Mouse (Mus musculus) ovary, postnatal 10 days (tissue): Measurements from ENCODE around the gene Acin1.

Experiments used
- DNase-seq: peaks from one replicate; pipeline ENCODE4 v3.0.0; 2022; ENCODE audit warnings: low spot score

Gene Acin1

DNA sequence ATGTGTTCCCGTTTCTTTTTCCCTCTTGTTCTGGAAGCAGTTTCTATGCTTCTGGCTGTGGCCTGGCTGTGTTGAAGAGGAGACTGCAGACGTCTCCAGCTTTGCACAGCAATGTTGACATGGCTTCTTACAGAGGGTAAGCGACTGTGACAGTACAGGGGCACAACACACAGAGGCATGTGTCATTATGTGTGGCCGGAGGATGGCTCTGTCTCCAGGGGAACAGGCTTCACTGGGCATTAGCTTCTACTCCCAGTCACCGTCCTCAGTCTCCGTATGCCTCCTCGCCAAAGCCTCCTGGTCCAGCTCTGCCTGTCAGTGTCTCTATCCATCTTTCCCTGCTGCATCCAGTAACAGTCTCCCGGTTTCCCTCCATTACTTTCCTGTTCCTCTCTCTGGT, 79.5 kb downstream of the Acin1 start:
- no peak for DNase-seq

DNA sequence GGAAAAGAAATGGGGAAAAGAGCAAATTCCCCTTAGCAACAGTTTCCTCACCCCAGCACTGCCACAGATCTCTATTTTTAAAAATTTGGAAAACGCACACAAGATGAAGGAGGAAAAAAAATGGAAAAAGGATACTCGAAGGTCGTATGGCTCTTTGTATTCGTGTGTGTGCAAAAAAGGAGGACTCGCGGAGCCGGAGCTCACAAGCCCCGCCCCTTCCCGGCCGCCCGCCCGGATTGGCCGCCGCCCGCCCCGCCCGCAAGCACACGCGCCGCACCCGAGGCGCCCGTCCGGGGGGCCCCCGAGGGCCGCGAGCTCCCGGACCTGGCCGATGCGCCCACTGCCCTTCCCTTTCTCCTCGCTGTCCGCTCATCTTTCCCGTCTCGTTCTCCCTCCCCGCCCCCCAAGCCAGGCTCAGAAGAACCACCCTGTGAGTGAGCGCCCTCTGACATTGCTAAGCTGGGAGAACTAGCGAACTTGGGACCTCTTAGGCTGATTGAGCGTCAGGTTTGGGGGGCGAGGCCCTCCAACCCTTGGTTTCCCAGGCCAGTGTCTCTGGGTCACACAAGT, 80.9 kb downstream of the Acin1 start, which contains the start of gene 4931414P19Rik:
Gene 4931414P19Rik, minus strand, starts transcription at position 242 of the 570 bp plus-strand sequence.
- peak; percentile 54 for DNase-seq

DNA sequence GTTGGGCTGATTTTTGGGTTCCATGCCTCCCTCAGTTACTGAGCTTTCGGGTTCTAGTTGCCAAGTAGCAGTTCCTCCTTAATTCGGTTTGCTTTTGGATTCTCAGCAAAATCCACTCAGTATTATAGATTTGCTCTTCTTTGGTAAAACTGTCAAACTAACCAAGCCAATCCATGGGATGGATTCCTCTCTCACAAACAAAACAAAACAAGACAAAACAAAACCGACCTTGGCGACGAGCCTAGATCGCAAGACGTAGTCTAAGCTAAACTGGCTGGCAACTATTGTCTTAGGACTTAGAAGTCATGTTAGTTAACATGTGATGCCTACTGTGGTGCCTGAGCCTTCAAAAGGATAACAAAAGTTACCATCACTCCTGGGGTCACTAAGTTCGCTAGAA, 83.0 kb downstream of the Acin1 start:
- DNase-seq = no peak

DNA sequence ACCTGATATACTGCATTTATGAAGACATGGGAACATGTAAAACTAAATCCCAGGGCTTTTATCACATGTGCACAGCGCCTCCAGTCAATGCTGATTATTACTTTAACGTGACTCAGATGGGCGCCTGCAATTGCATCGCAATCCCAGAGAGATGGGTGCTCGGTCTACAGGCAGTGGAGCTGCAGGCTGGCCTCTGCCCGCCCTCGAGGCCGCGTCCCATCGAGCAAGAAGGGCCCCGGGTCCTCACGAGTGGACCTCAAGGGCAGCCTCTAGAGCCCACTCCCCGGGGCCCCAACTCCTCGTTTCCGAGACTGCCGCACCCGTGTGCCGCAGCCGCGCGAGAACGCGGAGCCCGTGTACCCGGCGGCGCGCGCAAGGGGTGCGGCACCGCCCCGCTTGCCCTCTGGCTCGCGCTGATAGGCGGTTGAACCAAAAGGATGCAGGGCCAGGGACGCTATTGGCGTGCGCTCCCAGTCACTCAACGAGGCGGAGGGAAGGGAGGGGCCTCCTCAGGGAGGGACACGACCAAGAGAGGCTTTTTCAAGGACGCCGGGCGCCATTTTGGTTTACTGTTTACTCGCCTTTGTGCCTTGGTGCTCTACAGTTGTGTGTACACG, 83.6 kb downstream of the Acin1 start:
- DNase-seq = peak; percentile 79

DNA sequence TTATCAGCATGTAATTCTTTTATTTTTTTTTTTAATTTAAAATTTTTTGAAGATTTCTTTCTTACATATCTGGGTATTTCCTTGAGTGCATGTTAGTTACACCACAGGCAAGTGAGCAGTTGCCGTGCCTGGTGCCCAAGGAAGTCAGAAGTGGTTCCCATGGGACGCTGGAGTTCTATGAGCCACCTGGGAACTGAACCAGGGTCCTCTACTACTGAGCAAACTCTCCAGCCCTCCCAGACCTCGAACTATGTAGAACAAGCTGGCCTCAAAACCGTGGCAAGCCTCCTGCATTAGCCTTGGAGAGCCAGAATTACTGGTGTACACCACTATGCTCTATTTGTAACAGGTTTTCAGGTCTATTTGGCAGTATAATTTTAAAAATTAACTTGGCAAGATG, 84.1 kb downstream of the Acin1 start:
- DNase-seq = no peak

DNA sequence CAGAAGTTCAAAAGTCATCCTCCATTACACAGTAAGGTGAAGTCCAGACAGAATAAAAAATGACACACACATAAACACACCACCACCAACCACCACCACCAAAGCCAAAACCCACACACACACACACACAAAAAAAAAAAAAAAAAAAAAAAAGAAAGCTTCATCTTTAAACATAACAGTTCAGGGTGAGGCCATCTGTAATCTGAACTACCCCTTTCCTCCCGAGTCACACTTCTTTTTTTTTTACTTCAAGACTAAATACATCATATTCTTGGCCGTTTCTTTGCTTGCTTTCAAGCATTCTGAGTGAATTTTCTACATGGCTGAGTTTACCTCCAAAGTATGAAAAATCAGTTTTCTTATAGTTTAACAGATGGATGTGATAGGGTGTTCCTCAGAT, 85.1 kb downstream of the Acin1 start:
- no peak for DNase-seq

DNA sequence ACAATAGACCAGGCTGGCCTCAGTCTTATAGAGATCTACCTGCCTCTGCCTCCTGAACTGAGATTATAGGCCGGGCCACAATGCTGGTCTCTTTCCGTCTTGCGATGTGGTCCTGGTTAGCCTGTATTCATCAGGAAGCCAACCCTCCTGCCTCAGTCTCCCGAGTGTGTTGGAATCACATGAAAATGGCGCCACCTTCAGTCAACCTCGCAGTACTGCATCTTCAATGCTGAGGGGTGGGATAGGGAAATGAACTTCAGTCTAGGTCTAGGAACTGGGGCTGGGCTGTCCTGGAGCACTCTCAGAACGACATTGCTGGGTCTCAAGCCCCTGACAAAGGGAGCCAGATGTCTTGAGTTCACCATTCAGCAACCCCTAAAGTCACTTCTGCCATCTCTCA, 89.6 kb downstream of the Acin1 start:
- no peak for DNase-seq

DNA sequence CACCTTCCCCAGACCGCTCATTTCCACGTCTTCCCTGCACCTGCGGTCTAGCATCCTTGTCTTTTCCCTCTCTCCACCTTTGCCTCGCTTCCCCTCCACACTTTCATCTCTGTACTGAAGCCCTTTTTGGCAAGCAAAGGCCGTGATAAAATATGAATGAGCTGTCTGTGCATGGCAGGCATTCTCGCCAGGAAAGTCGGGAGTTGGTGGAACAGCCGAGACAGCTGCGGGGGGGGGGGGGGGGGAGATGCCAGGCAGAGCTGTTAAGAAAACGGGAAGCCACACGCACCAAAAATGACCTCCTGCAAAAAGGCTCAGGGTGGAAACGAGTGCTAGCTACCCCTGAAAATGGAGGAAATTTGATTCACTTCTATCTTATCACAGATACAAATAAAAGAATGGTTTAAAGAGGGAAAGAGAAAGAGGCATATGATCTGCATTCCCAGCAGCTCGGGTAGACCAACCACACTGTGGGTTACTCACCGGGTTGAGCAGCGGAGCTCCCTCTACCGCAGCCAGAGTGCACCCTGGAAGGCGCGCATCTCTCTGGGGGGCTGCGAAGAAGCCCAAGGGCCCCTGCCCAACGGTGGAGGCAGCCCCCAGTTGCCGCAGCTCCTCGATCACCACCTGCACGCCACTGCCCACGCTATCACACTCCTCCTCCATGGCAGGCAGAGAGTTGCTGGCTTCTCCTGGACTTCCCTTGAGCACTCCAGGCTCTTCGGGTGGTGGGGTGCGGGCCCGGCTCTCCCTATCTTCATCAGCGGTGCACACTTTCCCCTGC, 91.9 kb downstream of the Acin1 start:
- no peak for DNase-seq

DNA sequence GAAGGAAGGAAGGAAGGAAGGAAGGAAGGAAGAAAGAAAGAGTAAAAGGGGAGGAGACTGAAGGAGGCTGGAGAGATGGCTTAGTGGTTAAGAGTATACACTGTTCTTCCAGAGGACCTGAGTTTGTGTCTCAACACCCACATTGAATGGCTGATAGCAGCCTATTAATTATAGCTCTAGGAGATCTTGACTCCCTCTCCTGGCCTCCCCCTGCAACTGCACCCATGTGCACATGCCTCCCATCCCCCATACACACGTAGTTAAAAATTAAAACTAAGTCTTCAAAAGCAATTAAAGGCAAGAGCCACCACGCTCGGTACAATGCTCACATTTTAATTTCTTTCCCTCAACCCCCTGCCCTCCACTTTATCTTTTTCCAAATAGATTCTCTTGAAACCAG, 92.7 kb downstream of the Acin1 start:
- no peak for DNase-seq

DNA sequence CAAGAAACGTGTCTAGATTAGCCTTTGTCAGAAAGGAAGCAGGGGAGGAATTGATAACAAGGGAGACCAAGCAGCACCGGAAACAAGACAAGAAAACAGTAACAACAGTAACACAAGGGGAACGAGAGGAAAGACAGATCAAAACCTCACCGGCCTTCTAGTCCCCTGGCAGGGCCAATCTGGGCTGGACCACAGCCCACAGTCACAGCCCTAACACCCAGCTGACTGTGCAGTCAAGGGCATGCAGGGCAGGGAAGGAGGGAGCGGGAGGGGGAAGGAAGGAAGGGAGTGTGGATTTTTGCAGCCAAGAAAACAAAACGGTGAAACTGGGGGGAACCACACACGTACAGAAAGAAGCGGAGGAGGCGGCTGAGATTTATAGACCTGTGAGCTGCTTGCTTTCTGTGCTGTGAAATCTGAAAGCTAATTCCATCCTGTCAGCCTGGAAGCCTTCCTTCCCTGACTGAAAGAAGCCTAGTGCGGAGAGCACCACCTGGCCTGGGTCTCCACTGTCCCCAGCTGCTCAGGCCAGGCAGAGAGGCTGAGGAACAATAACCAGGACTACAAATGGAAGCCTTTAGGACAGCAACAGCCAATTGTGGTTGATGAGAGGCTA, 94.3 kb downstream of the Acin1 start:
- DNase-seq = no peak
